Mouse (Mus musculus): ENCODE measurements around the gene St8sia1. TPM values are rescaled to one million over a fixed set of nuclear protein-coding genes. Genes with fewer than 3 reads are reported as not detected.

St8sia1 gene
- polyA plus RNA-seq, 1 experiment, result not detected

- no peak for TF ChIP-seq TAL1 (IDR thresholded peaks at IDR 0.05; ENCODE audit: low read length)
- no peak for TF ChIP-seq GATA1 (IDR thresholded peaks at IDR 0.05; ENCODE audit: low read length)
- no peaks in the 10 kb centered on the region for H3K9me3 ChIP-seq (ENCODE audit: control insufficient read depth, low read length)
- peaks cover 10% of the 10 kb centered on the region for H3K4me1 ChIP-seq (ENCODE audit: control insufficient read depth)
- no peak overlapping the region for H3K4me3 ChIP-seq (replicated peaks)
- no peaks in the 10 kb centered on the region for H3K36me3 ChIP-seq (ENCODE audit: control insufficient read depth)
- H3K27me3 ChIP-seq (ENCODE audit: control insufficient read depth), result peaks cover 3% of the 10 kb centered on the region
Observed at GRCm38 (mm10) chr6:142831243-142831642, 133.0 kb downstream of the St8sia1 start.

DNA sequence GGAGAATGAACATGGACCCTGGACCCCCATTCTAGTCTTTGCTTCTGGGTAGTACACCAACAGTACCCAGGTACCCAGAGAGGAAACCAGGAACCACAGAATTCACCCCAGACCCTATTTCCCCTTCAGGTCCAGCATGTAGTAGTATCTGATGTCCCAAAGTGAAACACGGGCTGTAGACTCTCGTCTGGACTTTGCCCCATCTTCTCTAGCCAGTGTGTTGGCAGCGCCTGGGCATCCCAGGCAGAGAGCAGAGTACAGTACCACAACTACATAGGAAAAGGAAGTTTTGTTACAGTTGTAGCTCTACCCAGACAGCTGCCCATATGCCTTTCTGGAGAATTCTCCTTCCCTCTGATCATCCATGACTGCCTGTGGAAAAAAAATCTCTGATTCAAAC, 134.0 kb downstream of the St8sia1 start:
- TF ChIP-seq TAL1 (IDR thresholded peaks at IDR 0.05; ENCODE audit: low read length), result no peak
- TF ChIP-seq GATA1 (IDR thresholded peaks at IDR 0.05; ENCODE audit: low read length), result no peak
- Histone ChIP-seq H3K27me3 (ENCODE audit: control insufficient read depth) (peaks cover 3% of the 10 kb centered on the region), H3K4me3 (replicated peaks) (no peak overlapping the region), H3K9me3 (ENCODE audit: control insufficient read depth, low read length) (no peaks in the 10 kb centered on the region), H3K4me1 (ENCODE audit: control insufficient read depth) (peaks cover 10% of the 10 kb centered on the region), H3K36me3 (ENCODE audit: control insufficient read depth) (no peaks in the 10 kb centered on the region)

GRCm38 (mm10) chr6:142825449-142825848, 138.8 kb downstream of the St8sia1 start:
- H3K4me1 ChIP-seq (ENCODE audit: control insufficient read depth), result no peaks in the 10 kb centered on the region
- TF ChIP-seq TAL1 (IDR thresholded peaks at IDR 0.05; ENCODE audit: low read length) (no peak), GATA1 (IDR thresholded peaks at IDR 0.05; ENCODE audit: low read length) (no peak)
- H3K9me3 ChIP-seq (ENCODE audit: control insufficient read depth, low read length), result no peaks in the 10 kb centered on the region
- H3K36me3 ChIP-seq (ENCODE audit: control insufficient read depth), result no peaks in the 10 kb centered on the region
- peaks cover 3% of the 10 kb centered on the region; the same call in 1 of the 2 replicates for H3K27me3 ChIP-seq (ENCODE audit: control insufficient read depth)
- no peak overlapping the region for H3K4me3 ChIP-seq (replicated peaks)

DNA sequence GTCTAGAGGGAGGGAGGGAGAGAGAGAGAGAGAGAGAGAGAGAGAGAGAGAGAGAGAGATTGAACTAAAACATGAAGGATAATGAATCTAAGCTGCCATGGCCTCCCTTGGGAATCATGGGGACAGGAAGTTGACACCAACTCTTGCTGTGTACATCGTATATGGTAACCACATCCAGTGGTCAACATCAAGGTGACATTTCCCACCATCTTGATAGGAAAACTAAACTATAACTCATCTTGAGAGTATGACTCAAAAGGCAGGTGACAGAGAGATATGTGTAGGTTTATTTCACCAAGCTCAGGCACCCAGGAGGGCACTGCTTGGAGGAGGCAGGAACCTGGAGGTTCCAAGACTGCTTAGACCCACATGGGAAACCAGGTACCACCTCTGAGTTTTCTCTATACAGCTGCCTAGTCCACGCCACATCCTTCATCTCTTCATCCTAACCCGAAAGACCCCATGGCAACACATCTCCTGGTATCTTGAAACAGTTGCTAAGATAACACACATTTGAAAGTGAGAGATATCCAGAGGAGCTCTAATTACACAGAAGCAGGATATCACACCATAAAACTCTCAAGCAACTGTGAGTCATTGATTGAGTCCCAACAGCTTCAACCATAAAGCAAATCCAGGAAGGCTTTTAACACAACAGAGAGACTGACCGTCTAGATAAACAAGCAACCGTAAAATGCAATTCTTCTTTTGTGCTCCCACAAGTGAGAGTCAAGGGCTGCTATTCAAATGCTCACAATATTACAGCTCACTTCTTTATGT, 141.1 kb downstream of the St8sia1 start:
- Histone ChIP-seq H3K4me3 (replicated peaks) (no peak overlapping the region), H3K27me3 (ENCODE audit: control insufficient read depth) (no peaks in the 10 kb centered on the region), H3K4me1 (ENCODE audit: control insufficient read depth) (no peaks in the 10 kb centered on the region), H3K9me3 (ENCODE audit: control insufficient read depth, low read length) (no peaks in the 10 kb centered on the region), H3K36me3 (ENCODE audit: control insufficient read depth) (no peaks in the 10 kb centered on the region)
- TF ChIP-seq GATA1 (IDR thresholded peaks at IDR 0.05; ENCODE audit: low read length), result no peak
- TF ChIP-seq TAL1 (IDR thresholded peaks at IDR 0.05; ENCODE audit: low read length), result no peak

DNA sequence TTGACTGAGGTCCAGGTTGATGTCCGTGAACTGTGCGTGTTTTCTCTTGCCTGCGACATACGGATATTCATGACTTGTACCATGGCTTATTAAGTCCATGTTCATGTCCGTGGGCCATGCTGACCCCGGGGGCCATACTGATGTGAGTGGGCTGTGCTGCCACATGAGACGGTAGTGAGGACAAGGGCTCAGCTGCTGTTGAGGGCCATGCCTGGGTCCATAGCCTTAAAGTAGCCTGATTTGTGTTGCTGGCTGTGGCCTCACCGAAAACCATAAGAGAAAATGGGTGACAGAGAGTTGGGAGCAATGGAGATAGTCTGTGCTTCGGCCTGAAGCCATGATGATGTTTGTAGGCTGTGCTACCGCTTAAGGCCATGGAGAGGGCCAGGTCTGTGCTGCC, 145.9 kb downstream of the St8sia1 start:
- no peak overlapping the region for H3K4me3 ChIP-seq (replicated peaks)
- no peaks in the 10 kb centered on the region for H3K9me3 ChIP-seq (ENCODE audit: control insufficient read depth, low read length)
- H3K27me3 ChIP-seq (ENCODE audit: control insufficient read depth), result no peaks in the 10 kb centered on the region
- no peak for TF ChIP-seq TAL1 (IDR thresholded peaks at IDR 0.05; ENCODE audit: low read length)
- no peak for TF ChIP-seq GATA1 (IDR thresholded peaks at IDR 0.05; ENCODE audit: low read length)
- H3K4me1 ChIP-seq (ENCODE audit: control insufficient read depth), result no peaks in the 10 kb centered on the region
- H3K36me3 ChIP-seq (ENCODE audit: control insufficient read depth), result no peaks in the 10 kb centered on the region

GRCm38 (mm10) chr6:142815513-142815912, 148.7 kb downstream of the St8sia1 start:
- H3K4me1 ChIP-seq (ENCODE audit: control insufficient read depth), result no peaks in the 10 kb centered on the region
- no peak overlapping the region for H3K4me3 ChIP-seq (replicated peaks)
- no peak for TF ChIP-seq GATA1 (IDR thresholded peaks at IDR 0.05; ENCODE audit: low read length)
- TF ChIP-seq TAL1 (IDR thresholded peaks at IDR 0.05; ENCODE audit: low read length), result no peak
- no peaks in the 10 kb centered on the region for H3K9me3 ChIP-seq (ENCODE audit: control insufficient read depth, low read length)
- H3K27me3 ChIP-seq (ENCODE audit: control insufficient read depth), result no peaks in the 10 kb centered on the region
- no peaks in the 10 kb centered on the region for H3K36me3 ChIP-seq (ENCODE audit: control insufficient read depth)

DNA sequence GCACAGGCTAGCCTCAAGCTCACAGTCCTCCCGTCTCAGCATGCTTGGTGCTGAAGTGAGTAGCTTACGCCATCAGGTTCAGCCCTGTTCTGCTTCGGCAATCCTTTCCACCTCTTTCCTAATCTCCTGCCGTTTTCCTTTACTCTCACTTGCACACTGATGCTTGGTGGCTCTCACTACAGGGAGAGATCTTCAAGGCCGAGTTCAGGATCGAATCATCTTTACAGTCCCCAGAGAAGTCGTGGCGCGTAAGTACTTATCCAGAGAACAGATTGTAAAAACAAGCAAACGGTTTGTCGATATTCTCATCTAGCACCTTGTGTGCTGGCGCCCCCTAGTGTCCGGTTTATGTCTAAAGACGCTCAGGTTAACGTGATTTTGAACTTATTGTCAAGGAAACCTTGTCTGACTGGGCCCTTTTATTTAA, 149.7 kb downstream of the St8sia1 start:
- Histone ChIP-seq H3K4me3 (replicated peaks) (no peak overlapping the region), H3K27me3 (ENCODE audit: control insufficient read depth) (no peaks in the 10 kb centered on the region)
- no peak for TF ChIP-seq GATA1 (IDR thresholded peaks at IDR 0.05; ENCODE audit: low read length)
- TF ChIP-seq TAL1 (IDR thresholded peaks at IDR 0.05; ENCODE audit: low read length), result no peak

DNA sequence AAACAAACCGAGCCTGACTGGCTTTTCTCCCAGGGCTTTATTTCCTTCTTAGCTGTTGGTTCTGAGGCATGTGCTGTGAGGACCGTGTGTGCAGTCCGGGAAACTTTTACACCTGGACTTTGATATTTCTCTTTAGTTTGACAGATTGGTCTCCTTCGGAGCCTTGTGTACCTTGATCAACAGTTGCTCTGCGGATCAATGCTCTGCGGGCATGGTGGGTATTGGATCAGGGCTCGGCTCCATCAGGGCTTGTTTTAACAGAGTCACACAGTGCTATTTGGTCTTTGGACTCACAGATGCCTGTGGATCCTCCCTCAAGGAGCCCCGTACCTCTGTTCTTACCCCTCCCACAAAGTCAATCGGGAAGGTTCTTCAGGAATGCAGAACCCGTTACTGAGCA, 150.2 kb downstream of the St8sia1 start:
- Histone ChIP-seq H3K4me3 (replicated peaks) (no peak overlapping the region), H3K9me3 (ENCODE audit: control insufficient read depth, low read length) (no peaks in the 10 kb centered on the region), H3K36me3 (ENCODE audit: control insufficient read depth) (no peaks in the 10 kb centered on the region), H3K27me3 (ENCODE audit: control insufficient read depth) (no peaks in the 10 kb centered on the region), H3K4me1 (ENCODE audit: control insufficient read depth) (0 out of 2 replicates have a peak, but pooled peaks cover 1% of the 10 kb centered on the region)
- TF ChIP-seq GATA1 (IDR thresholded peaks at IDR 0.05; ENCODE audit: low read length) (no peak), TAL1 (IDR thresholded peaks at IDR 0.05; ENCODE audit: low read length) (no peak)

More for the DNA sequence above, 149.7 kb downstream of the St8sia1 start:
- H3K9me3 ChIP-seq (ENCODE audit: control insufficient read depth, low read length), result no peaks in the 10 kb centered on the region
- no peaks in the 10 kb centered on the region for H3K4me1 ChIP-seq (ENCODE audit: control insufficient read depth)
- H3K36me3 ChIP-seq (ENCODE audit: control insufficient read depth), result no peaks in the 10 kb centered on the region

DNA sequence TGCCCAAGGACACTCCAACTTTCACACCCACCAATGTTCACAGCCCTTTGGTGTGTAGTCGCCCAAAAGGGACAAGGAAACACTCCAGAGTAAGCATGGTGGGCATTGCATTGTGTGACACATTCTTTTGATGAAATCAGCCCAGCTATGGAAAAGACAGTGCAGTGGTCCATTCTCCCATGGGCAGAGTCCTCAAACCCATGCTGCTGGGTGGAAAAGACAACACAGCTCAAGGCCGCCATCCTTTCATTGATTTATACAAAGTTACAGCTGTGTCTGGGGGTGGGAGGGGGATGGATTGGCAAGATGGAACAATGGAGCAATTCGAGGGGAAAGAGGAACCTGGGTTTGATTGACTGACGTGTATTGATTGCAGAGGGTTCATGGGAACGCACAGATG, 151.3 kb downstream of the St8sia1 start:
- TF ChIP-seq GATA1 (IDR thresholded peaks at IDR 0.05; ENCODE audit: low read length) (no peak), TAL1 (IDR thresholded peaks at IDR 0.05; ENCODE audit: low read length) (no peak)
- no peaks in the 10 kb centered on the region for H3K27me3 ChIP-seq (ENCODE audit: control insufficient read depth)
- no peaks in the 10 kb centered on the region for H3K9me3 ChIP-seq (ENCODE audit: control insufficient read depth, low read length)
- no peaks in the 10 kb centered on the region for H3K36me3 ChIP-seq (ENCODE audit: control insufficient read depth)
- H3K4me3 ChIP-seq (replicated peaks), result no peak overlapping the region
- H3K4me1 ChIP-seq (ENCODE audit: control insufficient read depth), result 0 out of 2 replicates have a peak, but pooled peaks cover 1% of the 10 kb centered on the region
